Mouse (Mus musculus): ENCODE measurements around the gene Il12a.
A peak's percentile ranks its signal among the peaks of the same experiment; 100 is the strongest.

Il12a gene

GRCm38 (mm10) chr3:68686852-68687560, 3.4 kb upstream of the Il12a start:
- peak; percentile 76 for DNase-seq

GRCm38 (mm10) chr3:68689346-68689745, 1.1 kb upstream of the Il12a start:
- peak; percentile 68 for DNase-seq

GRCm38 (mm10) chr3:68691100-68691778, 795 bp downstream of the Il12a start:
- DNase-seq: peak; percentile 89

- peak; percentile 85 for DNase-seq
Observed at GRCm38 (mm10) chr3:68691938-68692599, 1.6 kb downstream of the Il12a start.

GRCm38 (mm10) chr3:68692600-68693225, 2.3 kb downstream of the Il12a start:
- DNase-seq: peak; percentile 97

- DNase-seq: peak; percentile 99
Observed at GRCm38 (mm10) chr3:68693441-68694048, 3.1 kb downstream of the Il12a start.

- peak; percentile 75 for DNase-seq
Observed at GRCm38 (mm10) chr3:68695321-68695720, 4.9 kb downstream of the Il12a start.

GRCm38 (mm10) chr3:68696495-68697200, 6.2 kb downstream of the Il12a start:
- DNase-seq: peak; percentile 75

GRCm38 (mm10) chr3:68698601-68699000, 8.2 kb downstream of the Il12a start:
- DNase-seq: peak; percentile 67

- peak; percentile 77 for DNase-seq
Observed at GRCm38 (mm10) chr3:68700091-68700490, 9.6 kb downstream of the Il12a start.

GRCm38 (mm10) chr3:68706307-68706706, 15.9 kb downstream of the Il12a start:
- peak; percentile 59 for DNase-seq

GRCm38 (mm10) chr3:68708230-68708629, 17.8 kb downstream of the Il12a start:
- DNase-seq: peak; percentile 90

- peak; percentile 96 for DNase-seq
Observed at GRCm38 (mm10) chr3:68709198-68709797, 18.9 kb downstream of the Il12a start.

GRCm38 (mm10) chr3:68710436-68710835, 20.0 kb downstream of the Il12a start:
- peak; percentile 82 for DNase-seq

- peak; percentile 86 for DNase-seq
Observed at GRCm38 (mm10) chr3:68711510-68711909, 21.1 kb downstream of the Il12a start.

GRCm38 (mm10) chr3:68713550-68713949, 23.1 kb downstream of the Il12a start:
- DNase-seq: peak; percentile 90

- peak; percentile 88 for DNase-seq
Observed at GRCm38 (mm10) chr3:68717346-68717745, 26.9 kb downstream of the Il12a start.

- no peak for DNase-seq
Observed at GRCm38 (mm10) chr3:68719229-68719819, 28.9 kb downstream of the Il12a start.

GRCm38 (mm10) chr3:68720258-68720657, 29.8 kb downstream of the Il12a start:
- DNase-seq: peak; percentile 87

- DNase-seq: peak; percentile 78
Observed at GRCm38 (mm10) chr3:68741955-68742354, 51.5 kb downstream of the Il12a start.
